Mouse (Mus musculus) liver, postnatal 0 days (tissue): ENCODE results near the gene Sag. TPM values are rescaled to one million over a fixed set of nuclear protein-coding genes. Genes with fewer than 3 reads are reported as not detected.

Source experiments
- ATAC-seq: fragments of 200-750 bp; cut with Nextera tagmentation; 2 replicates; pipeline ENCODE4 v1.8.0; 2017; ENCODE audit warnings: mild to moderate bottlenecking, moderate library complexity
- DNase-seq: peaks from one replicate; pipeline ENCODE4 v3.0.0-alpha.2; 2016
- H3K27ac ChIP-seq: fragments of 300-500 bp; sonication (generic); 2 replicates; pipeline ENCODE4 v1.5.1; 2014; ENCODE audit warnings: antibody characterized with exemption, moderate library complexity, mild to moderate bottlenecking, low read depth
- H3K27me3 ChIP-seq: fragments of 300-500 bp; sonication (generic); 2 replicates; pipeline ENCODE4 v1.6.1; 2014; ENCODE audit warnings: low read length, control low read depth, mixed read lengths; ENCODE audit not compliant: insufficient read depth
- H3K36me3 ChIP-seq: fragments of 300-500 bp; sonication (generic); replicated peaks from 2 replicates; pipeline ENCODE4 v1.6.1; 2014; ENCODE audit warnings: mild to moderate bottlenecking, control low read depth, low read length, moderate library complexity, mixed read lengths; ENCODE audit not compliant: insufficient read depth
- H3K4me1 ChIP-seq: fragments of 300-500 bp; sonication (generic); 2 replicates; pipeline ENCODE4 v1.6.1; 2014; ENCODE audit warnings: antibody characterized with exemption, mild to moderate bottlenecking, control low read depth; ENCODE audit not compliant: insufficient read depth
- H3K4me2 ChIP-seq: fragments of 300-500 bp; sonication (generic); 2 replicates; pipeline ENCODE4 v1.6.1; 2014; ENCODE audit warnings: low read depth, mild to moderate bottlenecking, low read length, moderate library complexity, mixed read lengths
- H3K4me3 ChIP-seq: fragments of 300-500 bp; sonication (generic); 2 replicates; pipeline ENCODE4 v1.5.1; 2014; ENCODE audit warnings: low read depth, low read length
- H3K9ac ChIP-seq: fragments of 300-500 bp; sonication (generic); replicated peaks from 2 replicates; pipeline ENCODE4 v1.6.1; 2014; ENCODE audit warnings: mild to moderate bottlenecking, moderate library complexity
- H3K9me3 ChIP-seq: fragments of 300-500 bp; sonication (generic); 2 replicates; pipeline ENCODE4 v1.6.1; 2016; ENCODE audit warnings: mild to moderate bottlenecking, control low read depth, low read length, mixed read lengths
- CTCF ChIP-seq: sonication (generic); IDR thresholded peaks from 2 replicates; pipeline ENCODE4 v1.5.1; 2016; ENCODE audit warnings: antibody characterized with exemption, low read depth
- EP300 ChIP-seq: IDR thresholded peaks from 2 replicates; pipeline ENCODE4 v1.6.1; 2016; ENCODE audit warnings: antibody characterized with exemption, low read depth, mild to moderate bottlenecking
- WGBS: fragments of 180-500 bp; shearing (Covaris S2); extraction: QIAGEN DNeasy Blood & Tissue Kit; methylation state at CpG from one replicate; pipeline ENCODE4 v1.1.7; 2014; ENCODE audit not compliant: insufficient replicate concordance; 5-methylcytosine and 5-hydroxymethylcytosine counted together
- polyA plus RNA-seq: library from polyadenylated mRNA; unstranded; fragments of >200 nt; fragmentation: Nextera tagmentation; extraction: Ambion mirVana; gene quantifications from 2 replicates; pipeline ENCODE4 v1.2.1, GENCODE M21; 2015

Sag gene
- polyA plus RNA-seq, 1 experiment from 2014 or later, result 0.42 TPM

GRCm38 (mm10) chr1:87786251-87786650 lies 17.2 kb upstream of the Sag start:
- WGBS, result 82% methylated on average over 7 of the region's 7 CpGs
- ATAC-seq, result no peak
- no peak overlapping the region for H3K4me2 ChIP-seq

GRCm38 (mm10) chr1:87789665-87790064 lies 13.8 kb upstream of the Sag start:
- 84% methylated on average over 8 of the region's 8 CpGs for WGBS
- DNase-seq (no peak), ATAC-seq (no peak)
- Histone ChIP-seq H3K36me3 (peaks cover 75% of the 10 kb centered on the region), H3K4me3 (no peak overlapping the region), H3K27me3 (no peaks in the 10 kb centered on the region), H3K9ac (no peak overlapping the region), H3K9me3 (no peaks in the 10 kb centered on the region), H3K27ac (no peak overlapping the region), H3K4me2 (no peak overlapping the region), H3K4me1 (0 out of 2 replicates have a peak, but pooled peaks cover 2% of the 10 kb centered on the region)
- TF ChIP-seq CTCF, result no peak
- no peak for TF ChIP-seq EP300

More at GRCm38 (mm10) chr1:87786251-87786650, 17.2 kb upstream of the Sag start:
- no peak for DNase-seq
- H3K36me3 ChIP-seq, result peaks cover 84% of the 10 kb centered on the region
- H3K4me1 ChIP-seq, result 0 out of 2 replicates have a peak, but pooled peaks cover 2% of the 10 kb centered on the region
- no peaks in the 10 kb centered on the region for H3K27me3 ChIP-seq
- no peak overlapping the region for H3K9ac ChIP-seq
- no peak overlapping the region for H3K27ac ChIP-seq
- no peak overlapping the region for H3K4me3 ChIP-seq
- H3K9me3 ChIP-seq, result no peaks in the 10 kb centered on the region
- TF ChIP-seq EP300, result no peak
- no peak for TF ChIP-seq CTCF

DNA sequence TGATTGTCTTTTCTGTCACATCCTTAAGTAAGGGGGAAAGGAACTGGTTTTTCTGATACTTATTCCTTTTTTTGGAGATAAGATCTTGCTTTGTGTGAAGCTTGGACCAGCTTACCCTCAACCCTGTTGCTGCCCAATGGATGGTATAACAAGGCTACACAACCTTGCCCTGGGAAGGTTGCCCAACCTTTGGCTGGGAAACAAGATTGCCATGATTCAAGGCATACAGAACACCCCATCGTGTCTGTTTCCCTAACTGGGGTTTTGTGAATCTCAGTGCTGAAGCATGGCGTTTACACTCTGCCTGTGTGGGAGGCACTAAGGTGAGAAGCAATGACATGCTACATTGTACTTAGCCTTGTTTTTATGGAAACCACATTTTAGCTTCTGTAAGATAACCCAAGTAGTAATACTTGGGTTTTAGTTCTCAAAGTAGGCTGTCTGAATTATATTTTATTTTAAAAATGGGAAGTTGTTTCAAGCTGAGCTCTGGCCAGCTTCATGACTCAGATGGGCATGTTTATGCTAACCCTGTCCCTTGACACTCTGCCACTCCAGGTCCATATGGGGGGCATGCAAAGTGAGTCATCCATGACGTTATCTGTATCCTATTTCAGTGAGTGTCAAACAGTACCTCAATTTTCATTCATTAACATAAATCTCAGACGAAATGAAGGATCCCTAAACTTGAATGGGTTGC lies 10.9 kb upstream of the Sag start:
- Histone ChIP-seq H3K27ac (no peak overlapping the region), H3K4me2 (no peak overlapping the region), H3K27me3 (no peaks in the 10 kb centered on the region), H3K36me3 (peaks cover 46% of the 10 kb centered on the region), H3K9me3 (no peaks in the 10 kb centered on the region), H3K9ac (no peak overlapping the region), H3K4me1 (0 out of 2 replicates have a peak, but pooled peaks cover 2% of the 10 kb centered on the region), H3K4me3 (no peak overlapping the region)
- 66% methylated on average over 4 of the region's 4 CpGs for WGBS
- ATAC-seq (no peak), DNase-seq (no peak)
- TF ChIP-seq CTCF (no peak), EP300 (no peak)

DNA sequence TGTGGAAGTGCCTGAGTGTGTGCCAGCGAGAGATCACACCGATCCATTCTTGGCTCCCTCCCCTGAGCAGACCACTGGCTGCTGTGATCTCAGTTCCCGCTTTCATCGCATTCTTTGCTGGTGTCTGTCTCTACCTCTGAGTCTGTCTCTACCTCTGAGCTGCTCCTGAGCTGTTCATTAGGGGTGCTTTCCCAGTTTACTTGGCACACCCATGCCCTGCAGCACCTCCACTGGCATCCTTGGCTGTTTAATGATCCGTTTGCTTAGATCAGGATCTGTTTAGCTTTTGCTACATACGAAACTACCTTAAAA lies 10.4 kb upstream of the Sag start:
- H3K4me3 ChIP-seq, result no peak overlapping the region
- TF ChIP-seq EP300 (no peak), CTCF (no peak)
- H3K9ac ChIP-seq, result no peak overlapping the region
- H3K9me3 ChIP-seq, result no peaks in the 10 kb centered on the region
- no peak for DNase-seq
- WGBS, result 95% methylated on average over 6 of the region's 6 CpGs
- no peak overlapping the region for H3K4me2 ChIP-seq
- H3K4me1 ChIP-seq, result 0 out of 2 replicates have a peak, but pooled peaks cover 2% of the 10 kb centered on the region
- no peak for ATAC-seq
- no peaks in the 10 kb centered on the region for H3K27me3 ChIP-seq
- peaks cover 43% of the 10 kb centered on the region for H3K36me3 ChIP-seq
- no peak overlapping the region for H3K27ac ChIP-seq

- ATAC-seq, result no peak
- H3K4me2 ChIP-seq, result no peak overlapping the region
- WGBS, result 71% methylated on average over 1 of the region's 1 CpGs
Measured at GRCm38 (mm10) chr1:87797702-87798101, 5.8 kb upstream of the Sag start.

GRCm38 (mm10) chr1:87798306-87798705 lies 5.2 kb upstream of the Sag start:
- Histone ChIP-seq H3K9ac (no peak overlapping the region), H3K9me3 (no peaks in the 10 kb centered on the region), H3K4me3 (no peak overlapping the region), H3K27ac (no peak overlapping the region), H3K27me3 (no peaks in the 10 kb centered on the region), H3K4me2 (no peak overlapping the region), H3K4me1 (peaks cover 7% of the 10 kb centered on the region; the same call in 1 of the 2 replicates), H3K36me3 (peaks cover under 1% of the 10 kb centered on the region)
- DNase-seq (no peak), ATAC-seq (peak; percentile 85)
- 74% methylated on average over 2 of the region's 2 CpGs for WGBS
- TF ChIP-seq EP300 (no peak), CTCF (no peak)

More at GRCm38 (mm10) chr1:87797702-87798101, 5.8 kb upstream of the Sag start:
- H3K36me3 ChIP-seq, result peaks cover 6% of the 10 kb centered on the region
- H3K27ac ChIP-seq, result no peak overlapping the region
- H3K9ac ChIP-seq, result no peak overlapping the region
- DNase-seq, result no peak
- TF ChIP-seq EP300 (no peak), CTCF (no peak)
- H3K4me3 ChIP-seq, result no peak overlapping the region
- no peaks in the 10 kb centered on the region for H3K27me3 ChIP-seq
- H3K9me3 ChIP-seq, result no peaks in the 10 kb centered on the region
- peaks cover 7% of the 10 kb centered on the region; the same call in 1 of the 2 replicates for H3K4me1 ChIP-seq
